Mouse (Mus musculus) left cerebral cortex, adult 2 months (tissue): ENCODE results near the gene Eppin. TPM values are rescaled to one million over a fixed set of nuclear protein-coding genes. Genes with fewer than 3 reads are reported as not detected.
"Not testable (repeated sequence)": the region's sequence is repeated elsewhere in the genome, so short reads cannot be mapped to it uniquely, and the experiment has no call there.

ENCODE experiments used
- DNase-seq, 2 experiments: peaks; one replicate each; pipeline ENCODE4 v3.0.0; 2021 to 2022; ENCODE audit warnings: low spot score in 2 of 2, mixed read lengths in 1 of 2; ENCODE audit errors: extremely low spot score in 1 of 2
- H3K27ac ChIP-seq: fragments of 200-600 bp; 2 replicates; pipeline ENCODE4 v1.8.1; 2022
- H3K4me3 ChIP-seq: fragments of 200-600 bp; 2 replicates; pipeline ENCODE4 v1.8.1; 2022
- CTCF ChIP-seq: fragments of 200-600 bp; IDR thresholded peaks from 2 replicates; pipeline ENCODE4 v1.8.1; 2022; ENCODE audit warnings: antibody characterized with exemption, mild to moderate bottlenecking, moderate library complexity
- intact Hi-C: fragments of 180-260 bp; cut with DNase I; formaldehyde crosslinking; loops from one replicate; pipeline ENCODE4 v1.15.1; 2025
- total RNA-seq, 2 experiments: library from RNA; stranded (reverse); gene quantifications; 2 replicates each; pipeline ENCODE4 v1.2.3; 2021

The Eppin gene
- total RNA-seq, 2 experiments from 2014 or later, result not detected

- peak; percentile 13 to 15 for DNase-seq
- Histone ChIP-seq H3K4me3 (no peak overlapping the region), H3K27ac (no peak overlapping the region)
- TF ChIP-seq CTCF, result peak; percentile 78
- intact Hi-C loops, result loop anchor here (1.0 kb wide), 1 partner anchor 134 kb away; no protein-coding TSS in a partner anchor
Measured at GRCm38 (mm10) chr2:164592014-164592413, 1.4 kb downstream of the Eppin start.

GRCm38 (mm10) chr2:164585025-164585725 is 8.2 kb downstream of the Eppin start, which contains the start of gene Wfdc6a:
Wfdc6a (minus strand) TSS chr2:164585447.
- H3K27ac ChIP-seq, intact Hi-C loops, DNase-seq, H3K4me3 ChIP-seq: not testable (repeated sequence)

GRCm38 (mm10) chr2:164573359-164573758 is 20.0 kb downstream of the Eppin start, which contains the start of gene Spint3:
Spint3 (minus strand) TSS chr2:164573459.
- intact Hi-C loops, H3K27ac ChIP-seq, H3K4me3 ChIP-seq, DNase-seq: not testable (repeated sequence)

GRCm38 (mm10) chr2:164567460-164567859 is 25.9 kb downstream of the Eppin start:
- no peak for DNase-seq
- intact Hi-C loops, result no loop called here
- H3K27ac ChIP-seq, result no peak overlapping the region
- H3K4me3 ChIP-seq, result no peak overlapping the region
- no peak for TF ChIP-seq CTCF

GRCm38 (mm10) chr2:164566997-164567396 is 26.4 kb downstream of the Eppin start:
- Histone ChIP-seq H3K27ac (no peak overlapping the region), H3K4me3 (no peak overlapping the region)
- intact Hi-C loops, result no loop called here
- TF ChIP-seq CTCF, result peak; percentile 2; the same call in 1 of the 2 replicates
- no peak for DNase-seq

- H3K27ac ChIP-seq, result no peak overlapping the region
- intact Hi-C loops, result loop anchor here (5.0 kb wide), 1 partner anchor 147 kb away; no protein-coding TSS in a partner anchor
- no peak for DNase-seq
- no peak for TF ChIP-seq CTCF
- no peak overlapping the region for H3K4me3 ChIP-seq
Measured at GRCm38 (mm10) chr2:164564346-164564745, 29.0 kb downstream of the Eppin start.

- peak; percentile 68 for TF ChIP-seq CTCF
- Histone ChIP-seq H3K4me3 (peak overlapping the region; percentile 36), H3K27ac (no peak overlapping the region)
- peak; percentile 24 to 57 for DNase-seq
- intact Hi-C loops, result loop anchor here (2.0 to 5.0 kb wide), 2 partner anchors 93 to 146 kb away; no protein-coding TSS in a partner anchor
Measured at GRCm38 (mm10) chr2:164563339-164564038, 29.9 kb downstream of the Eppin start.

GRCm38 (mm10) chr2:164562391-164563188 is 30.8 kb downstream of the Eppin start, which contains the start of gene Wfdc2:
Wfdc2 (plus strand) TSS chr2:164562413.
- Histone ChIP-seq H3K27ac (no peak within 1 kb of the TSS), H3K4me3 (peak within 1 kb of the TSS; percentile 36)
- TF ChIP-seq CTCF, result no peak
- no peak for DNase-seq
- intact Hi-C loops, result loop anchor here (2.0 to 5.0 kb wide), 2 partner anchors 92 to 145 kb away; no protein-coding TSS in a partner anchor

- H3K27ac ChIP-seq, result no peak overlapping the region
- intact Hi-C loops, result loop anchor here (5.0 kb wide), 1 partner anchor 143 kb away; no protein-coding TSS in a partner anchor
- H3K4me3 ChIP-seq, result no peak overlapping the region
- no peak for TF ChIP-seq CTCF
- no peak for DNase-seq
Measured at GRCm38 (mm10) chr2:164560106-164560505, 33.3 kb downstream of the Eppin start.

- Histone ChIP-seq H3K4me3 (no peak overlapping the region), H3K27ac (no peak overlapping the region)
- TF ChIP-seq CTCF, result no peak
- DNase-seq, result no peak
- intact Hi-C loops, result loop anchor here (1.0 kb wide), 1 partner anchor 17 kb away; no protein-coding TSS in a partner anchor
Measured at GRCm38 (mm10) chr2:164558991-164559645, 34.3 kb downstream of the Eppin start.

- Histone ChIP-seq H3K4me3 (no peak overlapping the region), H3K27ac (no peak overlapping the region)
- intact Hi-C loops, result loop anchor here (1.0 kb wide), 1 partner anchor 16 kb away; no protein-coding TSS in a partner anchor
- no peak for TF ChIP-seq CTCF
- peak in 1 of 2 experiments; percentile 30 for DNase-seq
Measured at GRCm38 (mm10) chr2:164558426-164558825, 35.0 kb downstream of the Eppin start.
